Comparison of ENCODE assay signal across 9 mouse cellular contexts in the genomic region with DNA sequence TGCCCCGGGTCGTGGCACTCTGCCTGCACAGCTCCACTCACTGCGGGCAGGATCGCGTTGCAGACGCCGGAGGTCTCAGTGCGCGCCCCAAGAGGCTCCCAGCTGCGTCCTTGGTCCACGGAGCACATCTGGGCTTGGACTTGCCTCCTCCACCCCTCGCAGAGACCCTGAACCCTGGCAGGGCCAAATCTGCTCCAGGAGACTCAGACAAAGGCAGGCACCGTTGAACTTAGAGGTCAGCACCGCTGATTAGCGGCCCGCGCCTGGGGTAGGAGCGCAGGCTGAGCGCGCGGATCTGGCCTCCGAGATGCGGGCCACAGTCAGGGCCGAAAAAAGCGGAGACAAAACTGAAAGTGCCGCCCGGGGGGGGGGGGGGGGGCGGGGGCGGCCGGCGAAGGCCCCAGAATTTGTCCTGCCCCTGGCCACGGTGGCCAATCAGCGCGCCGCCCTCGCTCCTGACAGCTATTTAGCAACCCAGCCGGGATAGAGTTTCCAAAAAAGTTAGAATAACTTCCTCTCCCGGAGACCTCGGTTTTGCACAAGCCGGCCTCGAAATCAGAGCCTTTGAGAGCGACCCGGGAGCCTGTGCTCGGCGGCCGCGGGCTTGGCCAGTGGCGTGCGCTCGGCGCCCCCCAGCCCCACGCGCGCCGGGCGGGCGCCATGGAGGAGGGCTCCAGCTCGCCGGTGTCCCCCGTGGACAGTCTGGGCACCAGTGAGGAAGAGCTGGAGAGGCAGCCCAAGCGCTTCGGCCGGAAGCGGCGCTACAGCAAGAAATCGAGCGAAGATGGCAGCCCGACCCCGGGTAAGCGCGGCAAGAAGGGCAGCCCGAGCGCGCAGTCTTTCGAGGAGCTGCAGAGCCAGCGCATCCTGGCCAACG. TPM values are rescaled to one million over a fixed set of nuclear protein-coding genes. Genes with fewer than 3 reads are reported as not detected.
DNase-seq lines count a peak whose midpoint lies in the region; ATAC-seq and TF ChIP-seq lines count a peak whose summit lies in the region.
"Had no signal": no experiment of that assay in that cellular context is flagged by ENCODE, and none has a peak within 500 bp of the region (broad histone marks: within the 10 kb centered on the region; RNA-seq: fewer than 3 reads in every experiment).

A gene (plus strand): TSS at position 495 of the 877 bp plus-strand sequence.

- peaks cover 72% of the 10 kb centered on the region for H3K79me2 ChIP-seq in C2C12 (ENCODE audit: control insufficient read depth, insufficient read depth)

- no peak for ATAC-seq in hindbrain, embryonic 14.5 days (ENCODE audit: low FRiP score)
- ATAC-seq in liver, embryonic 11.5 days (replicated peaks; ENCODE audit: low FRiP score): no peak
- no peak; the same call in 1 of the 2 replicates for ATAC-seq in neural tube, embryonic 11.5 days (ENCODE audit: insufficient read depth, low FRiP score, low TSS enrichment)

- no peak within 1 kb of the TSS; the same call in 1 of the 2 replicates for H3K27ac ChIP-seq in bone marrow, adult 2 months (ENCODE audit: control insufficient read depth, insufficient read depth, low read depth, low read length, poor library complexity)
- no peak within 1 kb of the TSS for H3K27ac ChIP-seq in hindbrain, embryonic 14.5 days
- no peak within 1 kb of the TSS; the same call in 1 of the 2 replicates for H3K27ac ChIP-seq in liver, embryonic 11.5 days (ENCODE audit: low read depth, low read length)
- H3K27ac ChIP-seq in neural tube, embryonic 11.5 days (ENCODE audit: low read depth, low read length): peak within 1 kb of the TSS; percentile 39

- WGBS in bone marrow, adult 2 months: 2% methylated on average over 76 of the region's 77 CpGs
- under 1% methylated on average over 73 of the region's 77 CpGs for WGBS in hindbrain, embryonic 14.5 days
- WGBS in liver, embryonic 11.5 days: under 1% methylated on average over 71 of the region's 77 CpGs
- under 1% methylated on average over 66 of the region's 77 CpGs for WGBS in neural tube, embryonic 11.5 days

- peaks cover 20% of the 10 kb centered on the region for H3K36me3 ChIP-seq in C2C12 (ENCODE audit: control insufficient read depth, insufficient read depth)
- no peaks in the 10 kb centered on the region for H3K36me3 ChIP-seq in hindbrain, embryonic 14.5 days (replicated peaks; ENCODE audit: control insufficient read depth, insufficient read depth)
- no peaks in the 10 kb centered on the region for H3K36me3 ChIP-seq in liver, embryonic 11.5 days (ENCODE audit: control insufficient read depth, insufficient read depth, low read length)
- H3K36me3 ChIP-seq in neural tube, embryonic 11.5 days (ENCODE audit: control insufficient read depth, insufficient read depth, low read length): no peaks in the 10 kb centered on the region

- H3K9me3 ChIP-seq in hindbrain, embryonic 14.5 days (ENCODE audit: control insufficient read depth, low read length): no peaks in the 10 kb centered on the region
- H3K9me3 ChIP-seq in liver, embryonic 11.5 days (ENCODE audit: control insufficient read depth, low read length): no peaks in the 10 kb centered on the region
- no peaks in the 10 kb centered on the region for H3K9me3 ChIP-seq in neural tube, embryonic 11.5 days (ENCODE audit: control insufficient read depth, low read length)

- peak within 1 kb of the TSS; percentile 81 for H3K4me3 ChIP-seq in C2C12 (ENCODE audit: insufficient read depth, poor library complexity, severe bottlenecking)
- peak within 1 kb of the TSS; percentile 7 for H3K4me3 ChIP-seq in bone marrow, adult 2 months (replicated peaks; ENCODE audit: control insufficient read depth, low read depth, low read length)
- peak within 1 kb of the TSS; percentile 40 for H3K4me3 ChIP-seq in hindbrain, embryonic 14.5 days (replicated peaks; ENCODE audit: low read length)
- peak within 1 kb of the TSS; percentile 52 for H3K4me3 ChIP-seq in liver, embryonic 11.5 days (ENCODE audit: low read depth, low read length)
- peak within 1 kb of the TSS; percentile 49 for H3K4me3 ChIP-seq in neural tube, embryonic 11.5 days (ENCODE audit: low read depth, low read length)

- peak; percentile 57 for DNase-seq in gastrocnemius, postnatal 10 days
- DNase-seq in hindbrain, embryonic 14.5 days (ENCODE audit: low spot score): no peak
- peak; percentile 53 for DNase-seq in liver, embryonic 11.5 days (ENCODE audit: low spot score)
- peak; percentile 72 for DNase-seq in neural tube, embryonic 11.5 days (ENCODE audit: low spot score)
- DNase-seq in urinary bladder, postnatal 4 days (ENCODE audit: low spot score in 2 of 2): peak; percentile 74 to 82
- no peak for DNase-seq in layer of hippocampus, adult 18-20 months (ENCODE audit: low spot score in 2 of 2)

- no peaks in the 10 kb centered on the region for H3K27me3 ChIP-seq in C2C12 (ENCODE audit: control insufficient read depth, insufficient read depth, insufficient read length)
- peaks cover 77% of the 10 kb centered on the region for H3K27me3 ChIP-seq in hindbrain, embryonic 14.5 days (ENCODE audit: control insufficient read depth, insufficient read depth, low read length)
- peaks cover 51% of the 10 kb centered on the region for H3K27me3 ChIP-seq in liver, embryonic 11.5 days (replicated peaks; ENCODE audit: control insufficient read depth, insufficient read depth, low read length)
- peaks cover 43% of the 10 kb centered on the region for H3K27me3 ChIP-seq in neural tube, embryonic 11.5 days (ENCODE audit: control insufficient read depth, insufficient read depth, low read length)

- no peak for TF ChIP-seq POLR2A in bone marrow, adult 2 months (IDR thresholded peaks at IDR 0.05; ENCODE audit: borderline replicate concordance, control insufficient read depth, low read depth, low read length)

- peak within 1 kb of the TSS; percentile 97 for H3ac ChIP-seq in C2C12 (ENCODE audit: control insufficient read depth, insufficient read length, low read depth)

- H3K79me3 ChIP-seq in C2C12 (ENCODE audit: low read depth): peaks cover 52% of the 10 kb centered on the region

- H3K9ac ChIP-seq in hindbrain, embryonic 14.5 days: peak within 1 kb of the TSS; percentile 45
- peak within 1 kb of the TSS; percentile 34; the same call in 1 of the 2 replicates for H3K9ac ChIP-seq in liver, embryonic 11.5 days (ENCODE audit: low read depth, low read length)
- peak within 1 kb of the TSS; percentile 58 for H3K9ac ChIP-seq in neural tube, embryonic 11.5 days (ENCODE audit: low read length)

- TF ChIP-seq CTCF in C2C12 (IDR thresholded peaks at IDR 0.05; ENCODE audit: control insufficient read depth, insufficient read depth, insufficient read length): peak; percentile 26
- no peak for TF ChIP-seq CTCF in bone marrow, adult 2 months (IDR thresholded peaks at IDR 0.05; ENCODE audit: control insufficient read depth, insufficient read depth, low read length)

- no peaks in the 10 kb centered on the region for H3K4me1 ChIP-seq in bone marrow, adult 2 months (ENCODE audit: control insufficient read depth, insufficient read depth, low read length)
- peaks cover 9% of the 10 kb centered on the region; the same call in 1 of the 2 replicates for H3K4me1 ChIP-seq in hindbrain, embryonic 14.5 days (replicated peaks; ENCODE audit: control insufficient read depth, insufficient read depth, low read length)
- H3K4me1 ChIP-seq in liver, embryonic 11.5 days (replicated peaks; ENCODE audit: control insufficient read depth, insufficient read depth, low read length): peaks cover 5% of the 10 kb centered on the region
- peaks cover 7% of the 10 kb centered on the region; the same call in 1 of the 2 replicates for H3K4me1 ChIP-seq in neural tube, embryonic 11.5 days (ENCODE audit: control insufficient read depth, insufficient read depth, low read length)

- H3K4me2 ChIP-seq in hindbrain, embryonic 14.5 days (replicated peaks): peak within 1 kb of the TSS; percentile 86
- peak within 1 kb of the TSS; percentile 67 for H3K4me2 ChIP-seq in liver, embryonic 11.5 days
- peak within 1 kb of the TSS; percentile 88 for H3K4me2 ChIP-seq in neural tube, embryonic 11.5 days (ENCODE audit: low read depth)

TF ChIP-seq in C2C12, 6 proteins besides CTCF, POLR2A, EP300 and RAD21:
- TF ChIP-seq CEBPB (IDR thresholded peaks at IDR 0.05; ENCODE audit: low read depth) (peak; percentile 57), FOSL1 (IDR thresholded peaks at IDR 0.05; ENCODE audit: insufficient read depth, low read length, poor library complexity, severe bottlenecking) (no peak)

RNA-seq across cellular contexts. Expression of the gene that starts here (rescaled TPM):
- 65.4 TPM for polyA plus RNA-seq in C2C12 (2012; fragmentation: generic; extraction: Trizol)
- polyA plus RNA-seq in bone marrow, adult 2 months (2011; ENCODE audit: insufficient read depth, insufficient read length, low replicate concordance, missing spikeins): 1.9 TPM in 1 of 2 replicates, not detected in the other
- total RNA-seq in gastrocnemius, postnatal 10 days (2021): 1 to 10 TPM; 3.0 to 4.0 TPM
- polyA plus RNA-seq in hindbrain, embryonic 14.5 days (2014; fragmentation: Nextera tagmentation; extraction: Ambion mirVana): 1.4 and 2.0 TPM in 2 replicates
- polyA plus RNA-seq in liver, embryonic 11.5 days (2014; fragmentation: Nextera tagmentation; extraction: Ambion mirVana): 4.5 and 5.8 TPM in 2 replicates
- 16.0 and 24.0 TPM in 2 replicates for polyA plus RNA-seq in neural tube, embryonic 11.5 days (2014; fragmentation: Nextera tagmentation; extraction: Ambion mirVana)
- total RNA-seq in layer of hippocampus, adult 18-20 months (2021): 1 to 10 TPM in 1 of 2 experiments, under 1 TPM in 1; 0.97 to 1.6 TPM
- total RNA-seq: neutrophil, adult 5-6 weeks had no signal

Comparison
In these comparisons a context has a peak if more than half of its experiments do, and no peak if none do; other contexts are left out.
1. H3K4me3 ChIP-seq: peak in every context shown above with its lines; median percentile 81 in C2C12; 52 in liver, embryonic 11.5 days; 49 in neural tube, embryonic 11.5 days; 40 in hindbrain, embryonic 14.5 days; 7 in bone marrow, adult 2 months.
2. DNase-seq: peak in gastrocnemius, postnatal 10 days (single experiment), liver, embryonic 11.5 days (single experiment), neural tube, embryonic 11.5 days (single experiment) and urinary bladder, postnatal 4 days (2 of 2); none in hindbrain, embryonic 14.5 days (single experiment) and layer of hippocampus, adult 18-20 months (0 of 2).
3. Peak in every context shown above with its lines, with median percentiles within 50 percentile points of each other: H3K4me2 ChIP-seq and H3K9ac ChIP-seq.